Mouse (Mus musculus): ENCODE measurements around the gene Gpc5. TPM values are rescaled to one million over a fixed set of nuclear protein-coding genes. Genes with fewer than 3 reads are reported as not detected.

The Gpc5 gene
- polyA plus RNA-seq, 1 experiment from 2014 or later, result 2.0 TPM

- Histone ChIP-seq H3K4me2 (replicated peaks) (no peak overlapping the region), H3K27me3 (no peaks in the 10 kb centered on the region), H3K27ac (no peak overlapping the region), H3K36me3 (no peaks in the 10 kb centered on the region), H3K4me1 (no peaks in the 10 kb centered on the region), H3K9ac (no peak overlapping the region), H3K4me3 (no peak overlapping the region), H3K9me3 (no peaks in the 10 kb centered on the region)
- ATAC-seq (ENCODE audit: low FRiP score, low read depth), result no peak
- WGBS, result 91% methylated on average over 4 of the region's 4 CpGs
Measured at GRCm38 (mm10) chr14:116336182-116336581, 1244.2 kb downstream of the Gpc5 start.

- H3K9ac ChIP-seq, result no peak overlapping the region
- no peaks in the 10 kb centered on the region for H3K36me3 ChIP-seq
- H3K4me3 ChIP-seq, result no peak overlapping the region
- H3K4me1 ChIP-seq, result no peaks in the 10 kb centered on the region
- H3K4me2 ChIP-seq (replicated peaks), result no peak overlapping the region
- 71% methylated on average over 3 of the region's 3 CpGs for WGBS
- H3K27ac ChIP-seq, result no peak overlapping the region
- no peak for ATAC-seq (ENCODE audit: low FRiP score, low read depth)
- H3K27me3 ChIP-seq, result no peaks in the 10 kb centered on the region
- no peaks in the 10 kb centered on the region for H3K9me3 ChIP-seq
Measured at GRCm38 (mm10) chr14:116338395-116338794, 1246.4 kb downstream of the Gpc5 start.

GRCm38 (mm10) chr14:116348560-116348959 is 1256.5 kb downstream of the Gpc5 start:
- H3K27ac ChIP-seq, result no peak overlapping the region
- no peak overlapping the region for H3K9ac ChIP-seq
- H3K4me2 ChIP-seq (replicated peaks), result no peak overlapping the region
- no peak overlapping the region for H3K4me3 ChIP-seq
- 65% methylated on average over 3 of the region's 3 CpGs for WGBS
- H3K9me3 ChIP-seq, result no peaks in the 10 kb centered on the region
- no peaks in the 10 kb centered on the region for H3K36me3 ChIP-seq
- no peaks in the 10 kb centered on the region for H3K4me1 ChIP-seq
- H3K27me3 ChIP-seq, result no peaks in the 10 kb centered on the region
- ATAC-seq (ENCODE audit: low FRiP score, low read depth), result no peak

GRCm38 (mm10) chr14:116384602-116385001 is 1292.6 kb downstream of the Gpc5 start:
- Histone ChIP-seq H3K36me3 (no peaks in the 10 kb centered on the region), H3K4me1 (no peaks in the 10 kb centered on the region), H3K27ac (no peak overlapping the region), H3K9me3 (no peaks in the 10 kb centered on the region), H3K4me3 (no peak overlapping the region), H3K4me2 (replicated peaks) (no peak overlapping the region), H3K9ac (no peak overlapping the region), H3K27me3 (no peaks in the 10 kb centered on the region)
- 68% methylated on average over 2 of the region's 2 CpGs for WGBS
- ATAC-seq (ENCODE audit: low FRiP score, low read depth), result no peak

GRCm38 (mm10) chr14:116415511-116415910 is 1323.5 kb downstream of the Gpc5 start:
- ATAC-seq (ENCODE audit: low FRiP score, low read depth), result no peak
- H3K36me3 ChIP-seq, result no peaks in the 10 kb centered on the region
- H3K4me3 ChIP-seq, result no peak overlapping the region
- no peaks in the 10 kb centered on the region for H3K9me3 ChIP-seq
- WGBS, result 82% methylated on average over 3 of the region's 3 CpGs
- no peak overlapping the region for H3K27ac ChIP-seq
- no peak overlapping the region for H3K4me2 ChIP-seq (replicated peaks)
- H3K4me1 ChIP-seq, result no peaks in the 10 kb centered on the region
- no peak overlapping the region for H3K9ac ChIP-seq
- no peaks in the 10 kb centered on the region for H3K27me3 ChIP-seq

GRCm38 (mm10) chr14:116448219-116448618 is 1356.2 kb downstream of the Gpc5 start:
- no peaks in the 10 kb centered on the region for H3K4me1 ChIP-seq
- no peak overlapping the region for H3K4me3 ChIP-seq
- no peak overlapping the region for H3K4me2 ChIP-seq (replicated peaks)
- 54% methylated on average over 4 of the region's 4 CpGs for WGBS
- no peaks in the 10 kb centered on the region for H3K36me3 ChIP-seq
- no peak overlapping the region for H3K9ac ChIP-seq
- H3K27ac ChIP-seq, result no peak overlapping the region
- ATAC-seq (ENCODE audit: low FRiP score, low read depth), result no peak
- H3K27me3 ChIP-seq, result no peaks in the 10 kb centered on the region
- no peaks in the 10 kb centered on the region for H3K9me3 ChIP-seq

- no peak overlapping the region for H3K4me2 ChIP-seq (replicated peaks)
- H3K9ac ChIP-seq, result no peak overlapping the region
- 62% methylated on average over 3 of the region's 3 CpGs for WGBS
- no peaks in the 10 kb centered on the region for H3K9me3 ChIP-seq
- no peaks in the 10 kb centered on the region for H3K36me3 ChIP-seq
- no peak overlapping the region for H3K4me3 ChIP-seq
- ATAC-seq (ENCODE audit: low FRiP score, low read depth), result no peak
- no peak overlapping the region for H3K27ac ChIP-seq
- no peaks in the 10 kb centered on the region for H3K4me1 ChIP-seq
- no peaks in the 10 kb centered on the region for H3K27me3 ChIP-seq
Measured at GRCm38 (mm10) chr14:116453356-116453755, 1361.3 kb downstream of the Gpc5 start.

GRCm38 (mm10) chr14:116456211-116456610 is 1364.2 kb downstream of the Gpc5 start:
- ATAC-seq (ENCODE audit: low FRiP score, low read depth), result no peak
- 36% methylated on average over 4 of the region's 4 CpGs for WGBS
- Histone ChIP-seq H3K9ac (no peak overlapping the region), H3K4me2 (replicated peaks) (no peak overlapping the region), H3K4me3 (no peak overlapping the region), H3K4me1 (no peaks in the 10 kb centered on the region), H3K27ac (no peak overlapping the region), H3K27me3 (no peaks in the 10 kb centered on the region), H3K9me3 (no peaks in the 10 kb centered on the region), H3K36me3 (no peaks in the 10 kb centered on the region)

GRCm38 (mm10) chr14:116473378-116474179 is 1381.6 kb downstream of the Gpc5 start:
- no peaks in the 10 kb centered on the region for H3K9me3 ChIP-seq
- WGBS, result 73% methylated on average over 8 of the region's 8 CpGs

GRCm38 (mm10) chr14:116494285-116494850 is 1402.4 kb downstream of the Gpc5 start:
- no peak for ATAC-seq (ENCODE audit: low FRiP score, low read depth)
- H3K4me3 ChIP-seq, result no peak overlapping the region
- H3K36me3 ChIP-seq, result no peaks in the 10 kb centered on the region
- H3K27ac ChIP-seq, result no peak overlapping the region
- no peaks in the 10 kb centered on the region for H3K4me1 ChIP-seq
- H3K27me3 ChIP-seq, result no peaks in the 10 kb centered on the region
- H3K9ac ChIP-seq, result no peak overlapping the region
- 24% methylated on average over 1 of the region's 1 CpGs for WGBS
- no peaks in the 10 kb centered on the region for H3K9me3 ChIP-seq
- no peak overlapping the region for H3K4me2 ChIP-seq (replicated peaks)

More at GRCm38 (mm10) chr14:116473378-116474179, 1381.6 kb downstream of the Gpc5 start:
- Histone ChIP-seq H3K4me2 (replicated peaks) (no peak overlapping the region), H3K9ac (no peak overlapping the region), H3K4me3 (no peak overlapping the region), H3K4me1 (no peaks in the 10 kb centered on the region), H3K27ac (no peak overlapping the region), H3K27me3 (no peaks in the 10 kb centered on the region), H3K36me3 (no peaks in the 10 kb centered on the region)
- peak; percentile 32; the same call in 1 of the 2 replicates for ATAC-seq (ENCODE audit: low FRiP score, low read depth)

- Histone ChIP-seq H3K9me3 (no peaks in the 10 kb centered on the region), H3K36me3 (no peaks in the 10 kb centered on the region), H3K27me3 (no peaks in the 10 kb centered on the region), H3K27ac (no peak overlapping the region), H3K4me3 (no peak overlapping the region), H3K4me1 (no peaks in the 10 kb centered on the region), H3K4me2 (replicated peaks) (no peak overlapping the region), H3K9ac (no peak overlapping the region)
- WGBS, result 88% methylated on average over 3 of the region's 3 CpGs
- ATAC-seq (ENCODE audit: low FRiP score, low read depth), result no peak
Measured at GRCm38 (mm10) chr14:116538216-116538615, 1446.2 kb downstream of the Gpc5 start.

- H3K36me3 ChIP-seq, result no peaks in the 10 kb centered on the region
- no peak overlapping the region for H3K9ac ChIP-seq
- H3K9me3 ChIP-seq, result no peaks in the 10 kb centered on the region
- no peak overlapping the region for H3K4me2 ChIP-seq (replicated peaks)
- H3K27me3 ChIP-seq, result no peaks in the 10 kb centered on the region
- no peak for ATAC-seq (ENCODE audit: low FRiP score, low read depth)
- no peaks in the 10 kb centered on the region for H3K4me1 ChIP-seq
- H3K27ac ChIP-seq, result no peak overlapping the region
- H3K4me3 ChIP-seq, result no peak overlapping the region
Measured at GRCm38 (mm10) chr14:116543746-116544145, 1451.7 kb downstream of the Gpc5 start.

GRCm38 (mm10) chr14:116551401-116551800 is 1459.4 kb downstream of the Gpc5 start:
- Histone ChIP-seq H3K36me3 (no peaks in the 10 kb centered on the region), H3K4me3 (no peak overlapping the region), H3K9ac (no peak overlapping the region), H3K27me3 (no peaks in the 10 kb centered on the region), H3K4me2 (replicated peaks) (no peak overlapping the region), H3K4me1 (no peaks in the 10 kb centered on the region), H3K9me3 (no peaks in the 10 kb centered on the region), H3K27ac (no peak overlapping the region)
- ATAC-seq (ENCODE audit: low FRiP score, low read depth), result no peak
- WGBS, result 56% methylated on average over 5 of the region's 5 CpGs
